Mouse (Mus musculus) intestine, embryonic 14.5 days (tissue): ENCODE measurements around the gene Optc. TPM values are rescaled to one million over a fixed set of nuclear protein-coding genes. Genes with fewer than 3 reads are reported as not detected.

Experiments
- ATAC-seq: fragments of 200-750 bp; cut with Nextera tagmentation; replicated peaks from 2 replicates; pipeline ENCODE4 v1.8.0; 2017; ENCODE audit warnings: low read depth, moderate number of reproducible peaks, moderate TSS enrichment, moderate library complexity; ENCODE audit not compliant: low FRiP score, low TSS enrichment
- DNase-seq: peaks from one replicate; pipeline ENCODE4 v3.0.0-alpha.2; 2018; ENCODE audit warnings: low spot score
- H3K27ac ChIP-seq: fragments of 300-500 bp; sonication (generic); 2 replicates; pipeline ENCODE4 v1.5.1; 2014; ENCODE audit warnings: low read depth, mild to moderate bottlenecking, control low read depth
- H3K27me3 ChIP-seq: fragments of 300-500 bp; sonication (generic); replicated peaks from 2 replicates; pipeline ENCODE4 v1.6.1; 2014; ENCODE audit warnings: low read length, control low read depth; ENCODE audit not compliant: control insufficient read depth, insufficient read depth
- H3K36me3 ChIP-seq: fragments of 300-500 bp; sonication (generic); 2 replicates; pipeline ENCODE4 v1.6.1; 2014; ENCODE audit warnings: low read length, control low read depth; ENCODE audit not compliant: control insufficient read depth, insufficient read depth
- H3K4me1 ChIP-seq: fragments of 300-500 bp; sonication (generic); replicated peaks from 2 replicates; pipeline ENCODE4 v1.6.1; 2014; ENCODE audit warnings: low read length, control low read depth, mixed read lengths; ENCODE audit not compliant: control insufficient read depth, insufficient read depth
- H3K4me2 ChIP-seq: fragments of 300-500 bp; sonication (generic); 2 replicates; pipeline ENCODE4 v1.6.1; 2014; ENCODE audit warnings: low read length
- H3K4me3 ChIP-seq: fragments of 300-500 bp; sonication (generic); 2 replicates; pipeline ENCODE4 v1.5.1; 2014; ENCODE audit warnings: low read depth, low read length, control low read depth, mixed read lengths
- H3K9ac ChIP-seq: fragments of 300-500 bp; sonication (generic); 2 replicates; pipeline ENCODE4 v1.6.1; 2014; ENCODE audit warnings: mild to moderate bottlenecking, low read length
- H3K9me3 ChIP-seq: fragments of 300-500 bp; sonication (generic); 2 replicates; pipeline ENCODE4 v1.6.1; 2016; ENCODE audit warnings: low read length, control low read depth; ENCODE audit not compliant: control insufficient read depth
- WGBS: fragments of 180-500 bp; shearing (Covaris S2); extraction: QIAGEN DNeasy Blood & Tissue Kit; methylation state at CpG from one replicate; pipeline ENCODE4 v1.1.7; 2014; 5-methylcytosine and 5-hydroxymethylcytosine counted together
- polyA plus RNA-seq: library from polyadenylated mRNA; unstranded; fragments of >200 nt; fragmentation: Nextera tagmentation; extraction: Ambion mirVana; gene quantifications from 2 replicates; pipeline ENCODE4 v1.2.1, GENCODE M21; 2014

The Optc gene
- polyA plus RNA-seq, 1 experiment from 2014 or later = 1.8 TPM

GRCm38 (mm10) chr1:133891489-133891888, 16.3 kb downstream of the Optc start:
- no peak for DNase-seq
- no peak for ATAC-seq
- 15% methylated on average over 5 of the region's 5 CpGs for WGBS

DNA sequence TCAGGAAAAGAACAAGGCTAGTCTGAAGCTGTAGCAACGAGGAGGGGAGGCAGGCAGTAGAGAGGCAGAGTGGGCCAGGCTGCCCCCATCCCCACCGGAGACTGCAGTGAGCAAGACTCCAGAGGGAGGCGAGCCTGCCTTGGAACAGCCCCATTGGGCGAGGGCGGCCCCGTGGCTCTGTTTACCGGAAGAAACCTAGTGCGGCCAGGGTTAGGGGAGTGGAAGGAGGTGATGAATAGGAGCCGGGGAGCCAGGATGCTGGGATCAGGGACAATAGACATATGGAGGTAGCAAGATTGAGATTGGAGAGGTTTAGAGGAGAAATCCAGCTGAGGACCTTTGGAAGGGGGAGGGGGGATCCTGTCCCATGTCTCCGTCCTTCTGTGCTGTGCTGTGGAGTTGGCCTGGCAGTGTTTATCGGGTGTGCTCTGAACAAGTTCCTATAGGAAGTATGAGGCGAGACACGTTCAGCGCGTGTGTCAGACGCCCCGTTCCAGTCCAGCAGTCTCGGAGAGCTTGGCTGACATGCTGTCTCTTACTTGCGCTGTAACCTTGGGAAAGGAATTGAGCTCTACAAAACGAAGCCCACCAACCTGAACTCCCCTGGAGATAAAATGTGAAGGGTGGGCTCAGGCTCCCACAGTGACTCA, 17.7 kb downstream of the Optc start:
- no peak overlapping the region for H3K4me3 ChIP-seq
- H3K36me3 ChIP-seq = no peaks in the 10 kb centered on the region
- no peaks in the 10 kb centered on the region for H3K9me3 ChIP-seq
- H3K9ac ChIP-seq = no peak overlapping the region
- 18% methylated on average over 20 of the region's 20 CpGs for WGBS
- H3K27me3 ChIP-seq = no peaks in the 10 kb centered on the region
- no peak for ATAC-seq
- H3K4me1 ChIP-seq = peaks cover 66% of the 10 kb centered on the region
- H3K27ac ChIP-seq = 0 out of 2 replicates have a peak overlapping the region, but pooled peaks have one; percentile 11
- DNase-seq = peak; percentile 61
- H3K4me2 ChIP-seq = peak overlapping the region; percentile 37

More at GRCm38 (mm10) chr1:133891489-133891888, 16.3 kb downstream of the Optc start:
- Histone ChIP-seq H3K27ac (peak overlapping the region; percentile 29; the same call in 1 of the 2 replicates), H3K36me3 (no peaks in the 10 kb centered on the region), H3K4me2 (0 out of 2 replicates have a peak overlapping the region, but pooled peaks have one; percentile 4), H3K9ac (no peak overlapping the region), H3K27me3 (no peaks in the 10 kb centered on the region), H3K9me3 (no peaks in the 10 kb centered on the region), H3K4me3 (no peak overlapping the region), H3K4me1 (peaks cover 69% of the 10 kb centered on the region)

DNA sequence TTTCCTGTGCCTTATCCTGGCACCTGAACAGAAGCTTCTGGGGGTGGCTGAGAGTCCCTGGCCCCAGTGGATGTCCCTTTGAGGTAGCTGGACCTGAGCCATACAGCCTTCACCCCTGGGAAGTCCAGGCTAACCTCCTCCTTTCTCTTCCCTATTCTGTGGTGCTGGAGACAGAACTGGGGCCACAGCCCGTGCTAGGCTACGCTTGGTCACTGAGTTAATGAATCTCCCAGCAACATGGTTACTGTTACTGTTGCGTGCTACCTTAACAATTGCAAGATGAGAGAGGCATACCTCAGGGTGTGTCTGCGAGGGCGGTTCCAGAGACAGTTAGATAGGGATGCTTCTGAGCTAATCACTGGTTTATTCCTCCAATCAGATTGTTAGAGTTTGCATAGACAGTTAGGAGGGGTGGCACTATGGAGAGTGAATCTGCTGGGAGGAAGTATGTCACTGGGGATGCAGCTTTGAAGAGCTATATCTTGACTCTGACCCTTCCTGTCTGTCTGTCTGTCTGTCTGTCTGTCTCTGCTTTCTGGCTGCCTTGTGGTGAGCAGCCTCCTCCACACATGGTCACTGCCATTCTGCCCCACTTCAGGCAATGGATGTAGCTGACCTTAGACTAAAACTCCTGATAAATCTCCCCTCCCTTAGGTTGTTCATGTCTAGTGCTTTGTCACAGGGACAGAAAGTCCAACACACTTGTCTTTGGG, 20.1 kb downstream of the Optc start:
- Histone ChIP-seq H3K9ac (no peak overlapping the region), H3K36me3 (no peaks in the 10 kb centered on the region), H3K27ac (no peak overlapping the region), H3K4me2 (no peak overlapping the region), H3K27me3 (no peaks in the 10 kb centered on the region), H3K4me3 (no peak overlapping the region), H3K9me3 (no peaks in the 10 kb centered on the region), H3K4me1 (peaks cover 55% of the 10 kb centered on the region)
- ATAC-seq (no peak), DNase-seq (no peak)
- whole genome bisulfite sequencing = 76% methylated on average over 5 of the region's 5 CpGs

DNA sequence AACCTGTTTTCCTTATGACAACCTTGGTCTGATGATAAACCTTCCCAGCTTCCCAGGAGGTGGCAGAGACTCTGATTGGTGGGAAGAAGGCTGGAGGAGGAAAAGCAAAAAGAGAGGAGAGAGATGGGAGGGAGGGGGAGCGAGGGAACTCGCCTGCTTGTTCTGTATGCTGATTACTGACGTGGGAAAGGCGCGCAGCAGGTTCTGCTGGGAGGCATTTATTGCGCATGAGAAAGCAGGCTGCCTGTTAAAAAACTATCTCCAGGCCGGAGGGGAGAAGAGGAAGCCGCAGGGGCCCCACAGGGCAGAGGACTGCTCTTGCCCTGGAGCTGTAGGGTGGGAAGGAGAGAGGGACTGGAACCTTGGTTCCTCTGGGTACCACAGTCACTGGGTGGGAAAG, 20.8 kb downstream of the Optc start:
- no peak for ATAC-seq
- H3K36me3 ChIP-seq = no peaks in the 10 kb centered on the region
- no peak overlapping the region for H3K4me3 ChIP-seq
- no peak for DNase-seq
- peaks cover 54% of the 10 kb centered on the region for H3K4me1 ChIP-seq
- no peaks in the 10 kb centered on the region for H3K27me3 ChIP-seq
- no peak overlapping the region for H3K9ac ChIP-seq
- 10% methylated on average over 8 of the region's 8 CpGs for WGBS
- H3K27ac ChIP-seq = no peak overlapping the region
- no peaks in the 10 kb centered on the region for H3K9me3 ChIP-seq
- H3K4me2 ChIP-seq = no peak overlapping the region

GRCm38 (mm10) chr1:133886431-133886830, 21.4 kb downstream of the Optc start:
- Histone ChIP-seq H3K9ac (no peak overlapping the region), H3K4me2 (no peak overlapping the region), H3K36me3 (no peaks in the 10 kb centered on the region), H3K27me3 (no peaks in the 10 kb centered on the region), H3K4me3 (no peak overlapping the region), H3K4me1 (peaks cover 52% of the 10 kb centered on the region), H3K9me3 (no peaks in the 10 kb centered on the region), H3K27ac (no peak overlapping the region)
- 60% methylated on average over 6 of the region's 6 CpGs for WGBS
- DNase-seq (no peak), ATAC-seq (no peak)

GRCm38 (mm10) chr1:133885811-133886210, 22.0 kb downstream of the Optc start:
- ATAC-seq = no peak; the same call in 1 of the 2 replicates
- Histone ChIP-seq H3K27ac (no peak overlapping the region), H3K9ac (no peak overlapping the region), H3K4me3 (no peak overlapping the region), H3K4me1 (peaks cover 47% of the 10 kb centered on the region), H3K36me3 (no peaks in the 10 kb centered on the region), H3K27me3 (no peaks in the 10 kb centered on the region), H3K9me3 (no peaks in the 10 kb centered on the region), H3K4me2 (no peak overlapping the region)
- DNase-seq = no peak
- 83% methylated on average over 7 of the region's 7 CpGs for WGBS

- DNase-seq = no peak
- H3K4me1 ChIP-seq = peaks cover 36% of the 10 kb centered on the region
- WGBS = 51% methylated on average over 9 of the region's 9 CpGs
Observed at GRCm38 (mm10) chr1:133884746-133885145, 23.1 kb downstream of the Optc start.

GRCm38 (mm10) chr1:133884090-133884489, 23.7 kb downstream of the Optc start:
- Histone ChIP-seq H3K27ac (no peak overlapping the region), H3K36me3 (no peaks in the 10 kb centered on the region), H3K27me3 (no peaks in the 10 kb centered on the region), H3K4me3 (no peak overlapping the region), H3K4me1 (peaks cover 30% of the 10 kb centered on the region), H3K9me3 (no peaks in the 10 kb centered on the region), H3K4me2 (no peak overlapping the region), H3K9ac (no peak overlapping the region)
- no peak for ATAC-seq
- DNase-seq = no peak
- WGBS = 60% methylated on average over 6 of the region's 6 CpGs

More at GRCm38 (mm10) chr1:133884746-133885145, 23.1 kb downstream of the Optc start:
- H3K36me3 ChIP-seq = no peaks in the 10 kb centered on the region
- H3K4me2 ChIP-seq = no peak overlapping the region
- H3K27me3 ChIP-seq = no peaks in the 10 kb centered on the region
- no peaks in the 10 kb centered on the region for H3K9me3 ChIP-seq
- H3K4me3 ChIP-seq = no peak overlapping the region
- H3K27ac ChIP-seq = no peak overlapping the region
- ATAC-seq = no peak
- H3K9ac ChIP-seq = no peak overlapping the region
